Mouse (Mus musculus) myocyte (in vitro differentiated cells): Measurements from ENCODE around the gene Rnf169. TPM values are rescaled to one million over a fixed set of nuclear protein-coding genes. Genes with fewer than 3 reads are reported as not detected.
"Not testable (repeated sequence)": the region's sequence is repeated elsewhere in the genome, so short reads cannot be mapped to it uniquely, and the experiment has no call there.

Experiments used
- H3K27me3 ChIP-seq: one replicate; pipeline ENCODE4 v1.6.1; 2011; ENCODE audit not compliant: control insufficient read depth, insufficient read depth, insufficient read length
- H3K36me3 ChIP-seq: one replicate; pipeline ENCODE4 v1.6.1; 2011; ENCODE audit not compliant: control insufficient read depth, insufficient read depth
- H3K4me2 ChIP-seq: one replicate; pipeline ENCODE4 v1.6.1; 2011; ENCODE audit warnings: low read depth, control low read depth
- H3K4me3 ChIP-seq: one replicate; pipeline ENCODE4 v1.5.1; 2011; ENCODE audit warnings: mild to moderate bottlenecking, control low read depth, moderate library complexity
- H3K79me2 ChIP-seq: one replicate; pipeline ENCODE4 v1.6.1; 2011; ENCODE audit not compliant: control insufficient read depth, insufficient read depth
- H3ac ChIP-seq: one replicate; pipeline ENCODE4 v1.6.1; 2011; ENCODE audit not compliant: control insufficient read depth, insufficient read length
- CEBPB ChIP-seq: IDR thresholded peaks from 2 replicates; pipeline ENCODE4 v1.6.1; 2011; ENCODE audit warnings: mild to moderate bottlenecking, moderate library complexity; ENCODE audit not compliant: poor library complexity, insufficient read depth, severe bottlenecking
- E2F4 ChIP-seq: IDR thresholded peaks from one replicate; pipeline ENCODE4 v1.6.1; 2011; ENCODE audit warnings: mild to moderate bottlenecking, control low read depth, moderate library complexity; ENCODE audit not compliant: insufficient read depth
- MAX ChIP-seq: IDR thresholded peaks from one replicate; pipeline ENCODE4 v1.6.1; 2011; ENCODE audit warnings: low read depth, mild to moderate bottlenecking, control low read depth
- MYOD1 ChIP-seq, 3 experiments: IDR thresholded peaks; one replicate each; pipeline ENCODE4 v1.6.1; 2011; ENCODE audit warnings: control low read depth in 2 of 3, low read depth in 2 of 3, mild to moderate bottlenecking in 2 of 3, moderate library complexity in 1 of 3; ENCODE audit not compliant: insufficient read length in 2 of 3, control insufficient read depth in 1 of 3
- MYOG ChIP-seq, 3 experiments: IDR thresholded peaks; one replicate each; pipeline ENCODE4 v1.6.1; 2011; ENCODE audit warnings: control low read depth in 2 of 3, low read depth in 2 of 3, mild to moderate bottlenecking in 2 of 3; ENCODE audit not compliant: insufficient read length in 2 of 3, control insufficient read depth in 1 of 3, insufficient read depth in 1 of 3
- POLR2A ChIP-seq: IDR thresholded peaks from one replicate; pipeline ENCODE4 v1.6.1; 2011; ENCODE audit warnings: low read depth, mild to moderate bottlenecking, control low read depth, moderate library complexity; ENCODE audit not compliant: insufficient read length
- POLR2AphosphoS2 ChIP-seq: IDR thresholded peaks from one replicate; pipeline ENCODE4 v1.6.1; 2011; ENCODE audit warnings: low read depth, control low read depth; ENCODE audit not compliant: insufficient read length
- REST ChIP-seq: IDR thresholded peaks from one replicate; pipeline ENCODE4 v1.6.1; 2011; ENCODE audit warnings: mild to moderate bottlenecking, control low read depth, moderate library complexity; ENCODE audit not compliant: insufficient read depth, insufficient read length
- SRF ChIP-seq: IDR thresholded peaks from one replicate; pipeline ENCODE4 v1.6.1; 2011; ENCODE audit warnings: low read depth; ENCODE audit not compliant: control insufficient read depth, insufficient read length
- TCF12 ChIP-seq: IDR thresholded peaks from one replicate; pipeline ENCODE4 v1.6.1; 2011; ENCODE audit warnings: mild to moderate bottlenecking, control low read depth; ENCODE audit not compliant: poor library complexity, insufficient read depth, severe bottlenecking
- TCF3 ChIP-seq: IDR thresholded peaks from one replicate; pipeline ENCODE4 v1.6.1; 2011; ENCODE audit warnings: low read depth, control low read depth; ENCODE audit not compliant: insufficient read length
- USF1 ChIP-seq: IDR thresholded peaks from one replicate; pipeline ENCODE4 v1.6.1; 2011; ENCODE audit warnings: low read depth, mild to moderate bottlenecking, control low read depth, moderate library complexity
- polyA plus RNA-seq: library from polyadenylated mRNA; unstranded; fragments of >200 nt; fragmentation: generic; extraction: Trizol; gene quantifications from one replicate; pipeline ENCODE4 v1.2.1, GENCODE M21; 2012; ENCODE audit warnings: missing spikeins

Rnf169 gene
- polyA plus RNA-seq, 1 experiment, result 3.0 TPM

DNA sequence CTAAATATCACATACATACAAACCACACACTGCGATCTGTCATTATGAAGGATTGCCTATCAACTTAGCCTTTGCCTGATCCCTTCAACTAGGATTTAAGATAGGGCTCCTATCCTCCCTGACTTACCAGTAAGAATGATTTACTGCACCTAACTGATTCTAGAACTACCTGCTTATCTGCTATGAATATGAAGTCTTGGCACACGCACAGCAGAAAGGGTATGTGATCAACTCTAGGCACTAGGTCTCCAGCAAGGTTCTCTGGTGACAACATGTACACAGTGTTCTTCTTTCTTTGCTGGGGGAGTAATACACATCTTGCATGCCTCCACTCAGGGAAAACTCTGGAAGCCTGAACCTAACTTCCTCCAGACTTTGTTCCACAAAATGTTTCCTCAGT lies 18.7 kb downstream of the Rnf169 start:
- H3K79me2 ChIP-seq, result peaks cover 38% of the 10 kb centered on the region
- H3K36me3 ChIP-seq, result no peaks in the 10 kb centered on the region
- H3K4me2 ChIP-seq, result no peak overlapping the region
- no peak overlapping the region for H3K4me3 ChIP-seq
- H3K27me3 ChIP-seq, result no peaks in the 10 kb centered on the region
- no peak overlapping the region for H3ac ChIP-seq
- TF ChIP-seq POLR2AphosphoS2 (no peak), SRF (no peak), TCF3 (no peak), POLR2A (no peak), MYOD1 (IDR thresholded peaks at IDR 0.05; ENCODE audit: control insufficient read depth in 1 of 3, insufficient read length in 2 of 3, low read depth in 2 of 3) (no peak), E2F4 (no peak), MYOG (IDR thresholded peaks at IDR 0.05; ENCODE audit: control insufficient read depth in 1 of 3, insufficient read depth in 1 of 3, insufficient read length in 2 of 3, low read depth in 2 of 3) (no peak)

GRCm38 (mm10) chr7:99960571-99960970 lies 19.7 kb downstream of the Rnf169 start:
- H3ac ChIP-seq, H3K27me3 ChIP-seq, H3K36me3 ChIP-seq, H3K4me3 ChIP-seq, H3K4me2 ChIP-seq: not testable (repeated sequence)
- peaks cover 31% of the 10 kb centered on the region for H3K79me2 ChIP-seq

DNA sequence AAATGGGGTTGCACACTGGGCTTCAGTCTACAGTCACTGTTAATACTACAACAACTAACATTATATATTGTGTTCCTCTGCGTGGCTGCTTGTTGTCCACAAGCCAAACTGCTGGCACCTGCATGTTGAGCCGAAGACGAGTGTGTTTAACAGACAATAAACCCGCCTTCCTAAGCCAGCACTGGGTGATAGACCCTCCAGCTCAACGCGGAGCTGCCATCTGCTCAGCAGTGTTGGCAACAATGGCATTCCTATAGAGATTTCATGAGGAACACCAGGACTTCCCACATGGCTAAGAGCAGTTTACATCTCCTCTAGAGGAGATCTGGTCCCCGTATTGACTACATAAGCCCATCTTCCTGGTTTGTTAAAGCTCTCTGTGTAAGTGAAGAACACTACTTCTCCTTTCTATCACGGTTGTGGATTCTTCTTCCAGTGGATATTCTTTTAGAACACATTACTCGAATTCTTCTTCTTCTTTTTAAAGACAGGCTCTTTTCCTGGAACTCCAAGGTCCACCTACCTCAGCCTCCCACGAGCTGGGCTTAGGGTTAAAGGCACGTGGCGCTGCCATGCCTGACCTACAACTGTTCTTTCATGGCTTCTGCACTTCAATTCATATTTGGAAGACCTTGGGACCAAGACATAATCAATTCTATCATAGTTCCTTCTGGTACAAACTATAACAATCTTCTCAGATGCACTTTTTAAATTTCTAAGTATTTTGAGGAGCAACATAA lies 22.9 kb downstream of the Rnf169 start:
- H3K27me3 ChIP-seq, result no peaks in the 10 kb centered on the region
- H3ac ChIP-seq, result no peak overlapping the region
- no peak overlapping the region for H3K4me3 ChIP-seq
- H3K79me2 ChIP-seq, result peaks cover 10% of the 10 kb centered on the region
- no peak for TF ChIP-seq USF1
- no peak for TF ChIP-seq TCF12
- TF ChIP-seq MYOG (IDR thresholded peaks at IDR 0.05; ENCODE audit: control insufficient read depth in 1 of 3, insufficient read depth in 1 of 3, insufficient read length in 2 of 3, low read depth in 2 of 3), result no peak
- TF ChIP-seq TCF3, result no peak
- no peak for TF ChIP-seq POLR2A
- TF ChIP-seq MAX, result no peak
- TF ChIP-seq SRF, result no peak
- no peak for TF ChIP-seq POLR2AphosphoS2
- no peak for TF ChIP-seq MYOD1 (IDR thresholded peaks at IDR 0.05; ENCODE audit: control insufficient read depth in 1 of 3, insufficient read length in 2 of 3, low read depth in 2 of 3)
- TF ChIP-seq REST, result no peak
- no peak for TF ChIP-seq CEBPB
- no peak for TF ChIP-seq E2F4
- H3K36me3 ChIP-seq, result no peaks in the 10 kb centered on the region
- H3K4me2 ChIP-seq, result no peak overlapping the region

DNA sequence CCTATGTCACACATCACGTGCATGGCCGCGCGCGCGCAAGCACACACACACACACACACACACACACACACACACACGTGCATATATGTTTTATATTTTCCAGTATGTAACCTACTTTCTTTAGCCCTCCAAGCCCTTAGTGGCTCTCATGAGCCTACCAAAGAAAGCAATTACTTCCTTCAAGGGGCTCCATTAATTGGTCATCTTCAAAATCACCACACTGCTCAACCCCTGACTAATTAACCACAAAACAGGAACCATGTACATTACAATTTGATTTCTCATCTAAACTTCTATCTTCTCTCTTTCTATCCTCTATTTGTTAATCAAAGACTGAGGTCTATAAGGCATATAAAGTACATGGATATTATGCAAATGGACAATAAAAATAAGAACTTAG lies 24.2 kb downstream of the Rnf169 start:
- Histone ChIP-seq H3K4me3 (no peak overlapping the region), H3K4me2 (no peak overlapping the region), H3K27me3 (no peaks in the 10 kb centered on the region), H3K79me2 (no peaks in the 10 kb centered on the region), H3K36me3 (no peaks in the 10 kb centered on the region), H3ac (no peak overlapping the region)
- TF ChIP-seq SRF, result no peak
- no peak for TF ChIP-seq TCF3
- TF ChIP-seq TCF12, result no peak
- TF ChIP-seq MYOD1 (IDR thresholded peaks at IDR 0.05; ENCODE audit: control insufficient read depth in 1 of 3, insufficient read length in 2 of 3, low read depth in 2 of 3), result no peak
- no peak for TF ChIP-seq USF1

DNA sequence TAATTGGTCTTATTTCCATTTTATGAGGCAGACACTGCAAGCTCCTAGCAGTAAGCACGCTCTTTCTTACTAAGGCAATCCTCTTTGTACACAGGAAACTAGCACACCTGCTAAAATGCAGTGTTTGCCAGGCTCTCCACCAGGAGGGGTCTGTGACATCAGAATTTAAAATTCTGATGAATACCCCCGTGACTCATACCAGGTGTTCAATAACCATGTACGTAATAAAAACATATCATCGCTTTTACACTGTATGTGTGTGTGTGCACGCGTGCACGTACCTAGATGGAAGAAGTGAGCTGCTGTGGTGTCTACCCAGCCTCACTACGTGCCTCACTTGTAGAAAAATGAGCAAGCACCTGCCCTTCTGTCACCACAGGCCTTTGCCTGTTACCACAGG lies 26.0 kb downstream of the Rnf169 start:
- H3ac ChIP-seq, result no peak overlapping the region
- H3K27me3 ChIP-seq, result no peaks in the 10 kb centered on the region
- no peak for TF ChIP-seq E2F4
- no peak for TF ChIP-seq MAX
- TF ChIP-seq POLR2A, result no peak
- no peak for TF ChIP-seq SRF
- no peak for TF ChIP-seq MYOD1 (IDR thresholded peaks at IDR 0.05; ENCODE audit: control insufficient read depth in 1 of 3, insufficient read length in 2 of 3, low read depth in 2 of 3)
- TF ChIP-seq MYOG (IDR thresholded peaks at IDR 0.05; ENCODE audit: control insufficient read depth in 1 of 3, insufficient read depth in 1 of 3, insufficient read length in 2 of 3, low read depth in 2 of 3), result no peak
- no peak for TF ChIP-seq CEBPB
- no peak for TF ChIP-seq USF1
- no peak for TF ChIP-seq POLR2AphosphoS2
- TF ChIP-seq TCF12, result no peak
- no peak for TF ChIP-seq TCF3
- TF ChIP-seq REST, result no peak
- H3K4me3 ChIP-seq, result no peak overlapping the region
- H3K4me2 ChIP-seq, result no peak overlapping the region
- no peaks in the 10 kb centered on the region for H3K36me3 ChIP-seq
- H3K79me2 ChIP-seq, result no peaks in the 10 kb centered on the region
